Mouse (Mus musculus) erythroblast, embryonic 14.5 days (primary cell): Measurements from ENCODE around the gene Nkd1. TPM values are rescaled to one million over a fixed set of nuclear protein-coding genes. Genes with fewer than 3 reads are reported as not detected.

ENCODE experiments used
- H3K27me3 ChIP-seq: 2 replicates; pipeline ENCODE4 v1.6.1; 2012; ENCODE audit warnings: inconsistent platforms; ENCODE audit not compliant: control insufficient read depth
- H3K36me3 ChIP-seq: 2 replicates; pipeline ENCODE4 v1.6.1; 2012; ENCODE audit warnings: mild to moderate bottlenecking, inconsistent platforms; ENCODE audit not compliant: control insufficient read depth
- H3K4me1 ChIP-seq: 2 replicates; pipeline ENCODE4 v1.6.1; 2012; ENCODE audit warnings: inconsistent platforms; ENCODE audit not compliant: control insufficient read depth
- H3K4me3 ChIP-seq: replicated peaks from 2 replicates; pipeline ENCODE3; 2012; ENCODE audit warnings: moderate library complexity, mild to moderate bottlenecking, inconsistent platforms
- H3K9me3 ChIP-seq: 2 replicates; pipeline ENCODE4 v1.6.1; 2012; ENCODE audit warnings: low read length, inconsistent platforms, mixed read lengths; ENCODE audit not compliant: control insufficient read depth
- GATA1 ChIP-seq: IDR thresholded peaks from 2 replicates; pipeline ENCODE4 v1.6.1; 2012; ENCODE audit warnings: low read length, inconsistent platforms, mixed read lengths
- TAL1 ChIP-seq: IDR thresholded peaks from 3 replicates; pipeline ENCODE4 v1.6.1; 2012; ENCODE audit warnings: low read length, inconsistent platforms, mixed read lengths
- polyA plus RNA-seq: library from polyadenylated mRNA; stranded (reverse); fragments of >175 nt; gene quantifications from 2 replicates; pipeline ENCODE4 v1.2.3, GENCODE M21; 2012

Nkd1 gene
- polyA plus RNA-seq, 1 experiment, result not detected

- H3K36me3 ChIP-seq, result no peaks in the 10 kb centered on the region
- H3K4me3 ChIP-seq, result no peak overlapping the region
- H3K4me1 ChIP-seq, result peaks cover 3% of the 10 kb centered on the region; the same call in 1 of the 2 replicates
- TF ChIP-seq GATA1, result no peak
- TF ChIP-seq TAL1, result no peak
- H3K9me3 ChIP-seq, result no peaks in the 10 kb centered on the region
- H3K27me3 ChIP-seq, result peaks cover 25% of the 10 kb centered on the region
These were observed 102.2 kb downstream of the Nkd1 start for GRCm38 (mm10) chr8:88623351-88623750.

DNA sequence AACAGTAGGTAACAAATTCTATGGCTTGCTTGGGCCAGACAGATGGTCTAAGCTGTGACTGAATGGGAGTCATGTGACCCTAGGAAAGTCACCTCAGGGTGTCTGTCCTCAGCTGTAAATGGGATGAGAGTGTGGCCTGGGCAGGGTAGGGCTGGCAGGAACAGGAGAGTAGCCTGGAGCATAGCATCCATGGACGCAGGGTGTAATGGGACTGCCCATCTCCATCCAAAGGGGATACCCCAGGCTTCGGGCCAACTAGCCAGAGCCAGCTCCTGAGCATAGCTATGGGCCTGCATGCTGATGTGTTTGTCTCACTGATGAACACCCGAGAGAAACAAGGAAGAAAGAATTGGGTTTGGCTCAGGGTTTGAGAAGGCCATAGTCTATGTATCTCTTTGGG is 103.1 kb downstream of the Nkd1 start:
- Histone ChIP-seq H3K4me1 (peaks cover 3% of the 10 kb centered on the region; the same call in 1 of the 2 replicates), H3K27me3 (peaks cover 22% of the 10 kb centered on the region), H3K36me3 (no peaks in the 10 kb centered on the region), H3K4me3 (no peak overlapping the region), H3K9me3 (no peaks in the 10 kb centered on the region)
- no peak for TF ChIP-seq TAL1

GRCm38 (mm10) chr8:88626433-88626832 is 105.3 kb downstream of the Nkd1 start:
- TF ChIP-seq GATA1, result no peak
- TF ChIP-seq TAL1, result no peak
- Histone ChIP-seq H3K4me1 (peaks cover 7% of the 10 kb centered on the region), H3K9me3 (no peaks in the 10 kb centered on the region), H3K27me3 (peaks cover 22% of the 10 kb centered on the region), H3K36me3 (no peaks in the 10 kb centered on the region), H3K4me3 (no peak overlapping the region)

DNA sequence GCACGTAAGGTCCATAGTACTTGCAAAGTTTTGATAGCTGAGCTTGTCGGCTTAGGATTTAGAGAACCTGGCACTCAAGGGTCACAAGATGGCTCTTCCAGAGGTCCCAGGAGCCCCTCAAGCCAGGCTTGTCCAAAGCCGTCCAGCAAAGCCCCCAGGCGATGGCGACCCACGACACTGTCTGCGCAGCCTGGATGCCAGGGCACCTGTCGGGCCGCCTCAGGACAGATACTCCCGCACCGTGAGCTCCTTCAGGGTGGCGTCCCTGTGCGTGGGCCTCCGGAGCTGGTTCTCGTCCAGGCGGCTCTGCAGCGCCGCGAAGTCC is 105.7 kb downstream of the Nkd1 start:
- Histone ChIP-seq H3K36me3 (no peaks in the 10 kb centered on the region), H3K9me3 (no peaks in the 10 kb centered on the region), H3K4me3 (peak overlapping the region; percentile 41), H3K4me1 (peaks cover 7% of the 10 kb centered on the region), H3K27me3 (peaks cover 22% of the 10 kb centered on the region)
- no peak for TF ChIP-seq TAL1
- TF ChIP-seq GATA1, result no peak

- H3K36me3 ChIP-seq, result no peaks in the 10 kb centered on the region
- no peaks in the 10 kb centered on the region for H3K9me3 ChIP-seq
- H3K4me1 ChIP-seq, result peaks cover 7% of the 10 kb centered on the region
- peak overlapping the region; percentile 41 for H3K4me3 ChIP-seq
- TF ChIP-seq TAL1, result no peak
- no peak for TF ChIP-seq GATA1
- peaks cover 22% of the 10 kb centered on the region for H3K27me3 ChIP-seq
These were observed 106.3 kb downstream of the Nkd1 start for GRCm38 (mm10) chr8:88627265-88627991.

- Histone ChIP-seq H3K27me3 (peaks cover 22% of the 10 kb centered on the region), H3K36me3 (no peaks in the 10 kb centered on the region), H3K4me1 (peaks cover 7% of the 10 kb centered on the region), H3K9me3 (no peaks in the 10 kb centered on the region), H3K4me3 (no peak overlapping the region)
- no peak for TF ChIP-seq TAL1
- TF ChIP-seq GATA1, result no peak
These were observed 107.0 kb downstream of the Nkd1 start for GRCm38 (mm10) chr8:88628001-88628774.

DNA sequence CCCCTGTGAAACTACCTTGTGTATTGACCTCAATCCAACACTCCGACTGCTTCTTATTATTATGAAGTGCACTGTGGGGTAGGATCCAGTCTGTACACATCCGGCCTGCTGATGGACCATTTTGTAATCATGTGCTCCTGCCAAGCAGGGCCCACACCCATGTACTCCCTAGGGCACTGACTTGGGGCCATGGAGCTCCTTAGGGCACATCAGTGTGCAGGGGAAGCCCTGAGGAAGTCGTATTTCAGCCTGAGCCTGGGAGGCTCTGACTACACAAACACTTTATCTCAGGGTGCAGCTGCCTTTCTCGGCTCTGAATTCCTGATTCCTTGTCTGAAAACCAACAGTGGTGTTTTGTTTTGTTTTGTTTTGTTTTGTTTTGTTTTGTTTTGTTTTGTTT is 109.1 kb downstream of the Nkd1 start:
- peaks cover 7% of the 10 kb centered on the region for H3K4me1 ChIP-seq
- no peaks in the 10 kb centered on the region for H3K9me3 ChIP-seq
- peaks cover 22% of the 10 kb centered on the region for H3K27me3 ChIP-seq
- H3K36me3 ChIP-seq, result no peaks in the 10 kb centered on the region
- TF ChIP-seq GATA1 (no peak), TAL1 (no peak)
- H3K4me3 ChIP-seq, result no peak overlapping the region

- Histone ChIP-seq H3K4me1 (peaks cover 7% of the 10 kb centered on the region), H3K36me3 (no peaks in the 10 kb centered on the region)
These were observed 109.9 kb downstream of the Nkd1 start for GRCm38 (mm10) chr8:88631081-88631480.

DNA sequence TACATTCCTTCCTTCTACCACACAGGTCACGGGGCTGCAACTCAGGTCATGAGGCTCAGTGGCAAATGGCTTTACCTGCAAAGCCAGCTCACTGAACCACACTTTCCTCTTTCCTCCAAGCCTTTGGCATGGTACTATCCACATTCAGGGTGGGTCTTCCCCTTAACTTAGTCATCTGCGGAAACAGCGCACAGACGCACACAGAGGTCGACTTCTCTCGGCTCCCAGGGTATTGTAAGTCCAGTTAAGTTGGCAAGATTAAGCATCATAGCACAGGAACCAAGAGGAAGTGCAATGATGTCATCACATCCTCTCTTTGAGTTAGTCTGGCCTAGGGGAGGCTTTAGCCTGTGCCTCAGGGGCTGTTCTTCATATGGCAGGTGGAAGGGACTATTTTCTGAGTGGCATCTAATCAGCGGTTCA is 112.2 kb downstream of the Nkd1 start:
- H3K36me3 ChIP-seq, result no peaks in the 10 kb centered on the region
- peaks cover 4% of the 10 kb centered on the region for H3K4me1 ChIP-seq
- no peak overlapping the region for H3K4me3 ChIP-seq
- no peaks in the 10 kb centered on the region for H3K9me3 ChIP-seq
- no peak for TF ChIP-seq TAL1
- TF ChIP-seq GATA1, result no peak
- H3K27me3 ChIP-seq, result peaks cover 2% of the 10 kb centered on the region

More at GRCm38 (mm10) chr8:88631081-88631480, 109.9 kb downstream of the Nkd1 start:
- H3K4me3 ChIP-seq, result no peak overlapping the region
- TF ChIP-seq GATA1, result no peak
- no peak for TF ChIP-seq TAL1
- no peaks in the 10 kb centered on the region for H3K9me3 ChIP-seq
- H3K27me3 ChIP-seq, result peaks cover 22% of the 10 kb centered on the region
